Mouse (Mus musculus): Measurements from ENCODE around the gene Prb1. TPM values are rescaled to one million over a fixed set of nuclear protein-coding genes. Genes with fewer than 3 reads are reported as not detected.
"Not testable (repeated sequence)": the region's sequence is repeated elsewhere in the genome, so short reads cannot be mapped to it uniquely, and the experiment has no call there.

Prb1 gene
- polyA plus RNA-seq (2015; fragmentation: Nextera tagmentation; extraction: Ambion mirVana), result not detected in 2 replicates

GRCm38 (mm10) chr6:132210421-132210820, at the start of gene Prb1:
Gene Prb1 (minus strand): TSS chr6:132210521.
- H3K4me3 ChIP-seq; H3K27me3 ChIP-seq; H3K4me2 ChIP-seq; H3K27ac ChIP-seq (replicated peaks); H3K9ac ChIP-seq; H3K9me3 ChIP-seq; ATAC-seq (ENCODE audit: low read depth); H3K4me1 ChIP-seq (replicated peaks); H3K36me3 ChIP-seq: not testable (repeated sequence)

Other genes with a start within 250 kb of the Prb1 start
- gene Prpmp5, start 104.2 kb upstream of the Prb1 start, polyA plus RNA-seq (2015; fragmentation: Nextera tagmentation; extraction: Ambion mirVana), result not detected in 2 replicates
- gene Gm8882, start 153.6 kb upstream of the Prb1 start, polyA plus RNA-seq (2015; fragmentation: Nextera tagmentation; extraction: Ambion mirVana), result not detected in 2 replicates

All from neural tube, embryonic 13.5 days (tissue).